Mouse (Mus musculus): Measurements from ENCODE around the gene Zfp57.

DNA sequence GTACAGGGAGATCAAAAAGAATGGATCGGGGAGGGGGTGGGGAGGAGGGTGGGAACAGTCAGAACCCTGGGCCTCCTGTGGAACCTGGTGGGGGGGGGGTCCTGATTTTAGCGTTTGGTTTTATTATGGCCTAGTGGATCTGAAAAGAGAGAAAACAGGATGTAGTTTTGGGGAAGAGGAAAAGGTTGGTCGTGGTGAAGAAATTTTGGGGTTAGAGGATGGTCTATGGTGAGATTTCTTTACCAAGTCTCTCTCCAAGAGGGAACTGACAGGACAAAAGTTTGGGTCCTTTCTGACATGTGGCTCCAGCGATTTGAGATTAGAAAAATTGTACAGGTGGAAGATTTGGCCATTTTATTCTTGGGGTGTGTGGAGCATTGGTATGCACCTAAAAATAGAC, 50.8 kb downstream of the Zfp57 start:
- no peak for TF ChIP-seq ZNF384 (IDR thresholded peaks at IDR 0.05; ENCODE audit: low read depth, low read length)
- no peak for TF ChIP-seq TBP (IDR thresholded peaks at IDR 0.05; ENCODE audit: low read depth, low read length)
- no peak for TF ChIP-seq CTCF (IDR thresholded peaks at IDR 0.05 in 2 of 3, conservative IDR thresholded peaks at IDR 0.05 in 1 of 3; ENCODE audit: control insufficient read depth in 1 of 3, insufficient read depth in 1 of 3, low read depth in 2 of 3, low read length in 3 of 3, poor library complexity in 1 of 3, severe bottlenecking in 1 of 3)
- no peak for TF ChIP-seq GATA1 (IDR thresholded peaks at IDR 0.05; ENCODE audit: low read depth, low read length)
- no peak for TF ChIP-seq USF1 (IDR thresholded peaks at IDR 0.05; ENCODE audit: low read depth, low read length)
- TF ChIP-seq RCOR1 (IDR thresholded peaks at IDR 0.05; ENCODE audit: low read depth, low read length), result no peak

Measured in MEL (cell line).